Mouse (Mus musculus): ENCODE data around the gene Slc25a16.

DNA sequence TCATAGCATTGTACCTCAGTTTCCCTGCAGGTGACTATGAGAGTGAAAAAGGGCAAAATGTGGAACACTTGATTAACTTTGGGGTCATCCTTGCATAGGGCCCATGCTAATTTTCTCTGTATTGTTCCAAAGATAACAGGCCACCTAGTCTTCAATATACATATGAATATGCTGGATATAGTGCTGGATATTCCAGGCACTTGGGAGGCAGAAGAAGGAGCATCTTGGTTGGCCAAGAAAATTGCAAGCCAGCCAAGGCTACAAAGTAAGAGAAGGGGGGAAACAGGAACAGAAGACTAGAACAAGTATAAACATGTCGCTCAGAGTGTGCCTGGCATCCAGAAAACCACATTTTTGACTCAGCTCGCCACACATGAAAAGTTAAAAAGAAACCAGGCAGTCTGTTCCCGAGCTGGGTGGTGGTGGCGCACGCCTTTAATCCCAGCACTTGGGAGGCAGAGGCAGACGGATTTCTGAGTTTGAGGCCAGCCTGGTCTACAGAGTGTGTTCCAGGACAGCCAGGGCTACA lies 27.0 kb upstream of the Slc25a16 start:
- TF ChIP-seq CTCF (conservative IDR thresholded peaks at IDR 0.05; ENCODE audit: low read length) (no peak), POU5F1 (IDR thresholded peaks at IDR 0.05; ENCODE audit: borderline replicate concordance, low read length) (no peak), NANOG (IDR thresholded peaks at IDR 0.05; ENCODE audit: borderline replicate concordance, low read length) (no peak)

All from E14TG2a.4 (cell line).